Mouse (Mus musculus): ENCODE measurements around the gene Alox8.

DNA sequence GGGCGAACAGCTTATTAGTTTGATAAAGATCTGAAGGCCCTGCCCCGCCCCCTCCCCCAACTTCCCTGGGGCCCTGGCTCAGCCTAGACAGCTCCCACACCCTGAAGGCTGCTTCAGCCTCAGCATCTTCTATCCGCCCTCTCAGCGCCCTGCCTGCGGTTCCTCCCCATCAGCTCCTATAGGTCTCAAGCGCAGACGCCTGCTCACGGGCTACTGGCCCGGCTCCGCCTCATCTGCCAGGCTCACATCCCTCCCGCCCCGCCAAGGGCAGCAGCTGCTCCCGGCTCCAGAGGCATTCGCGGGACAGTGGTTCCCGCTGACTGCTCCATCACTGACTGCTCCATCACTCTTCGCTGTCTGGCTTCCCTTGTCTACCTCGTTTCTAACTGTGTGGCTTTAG, 40.8 kb downstream of the Alox8 start, which contains the start of gene Alox12b:
- TF ChIP-seq CTCF (IDR thresholded peaks at IDR 0.05; ENCODE audit: extremely low read depth, insufficient read depth, low read length) (no peak), POLR2A (IDR thresholded peaks at IDR 0.05; ENCODE audit: extremely low read depth, insufficient read depth, low read length) (no peak)

Measured in cortical plate, adult 2 months (tissue).